Mouse (Mus musculus): Measurements from ENCODE around the gene Pex16.

Pex16 gene

GRCm38 (mm10) chr2:92370375-92370774 is 4.1 kb upstream of the Pex16 start:
- DNase-seq (ENCODE audit: low read depth, low spot score) = no peak

- DNase-seq (ENCODE audit: low read depth, low spot score) = peak; percentile 20
These were observed 3.4 kb upstream of the Pex16 start for GRCm38 (mm10) chr2:92370821-92371805.

- no peak for DNase-seq (ENCODE audit: low read depth, low spot score)
These were observed 2.3 kb upstream of the Pex16 start for GRCm38 (mm10) chr2:92371971-92372690.

GRCm38 (mm10) chr2:92372767-92373436 is 1.6 kb upstream of the Pex16 start:
- no peak for DNase-seq (ENCODE audit: low read depth, low spot score)

GRCm38 (mm10) chr2:92373437-92373813 is 1.1 kb upstream of the Pex16 start:
- DNase-seq (ENCODE audit: low read depth, low spot score) = no peak

GRCm38 (mm10) chr2:92375099-92375623 is 685 bp downstream of the Pex16 start:
- DNase-seq (ENCODE audit: low read depth, low spot score) = peak; percentile 98

GRCm38 (mm10) chr2:92375788-92376187 is 1.3 kb downstream of the Pex16 start:
- no peak for DNase-seq (ENCODE audit: low read depth, low spot score)

GRCm38 (mm10) chr2:92376300-92376699 is 1.8 kb downstream of the Pex16 start:
- no peak for DNase-seq (ENCODE audit: low read depth, low spot score)

GRCm38 (mm10) chr2:92377320-92377719 is 2.8 kb downstream of the Pex16 start:
- DNase-seq (ENCODE audit: low read depth, low spot score) = no peak

GRCm38 (mm10) chr2:92379783-92380494 is 5.5 kb downstream of the Pex16 start:
- peak; percentile 57 for DNase-seq (ENCODE audit: low read depth, low spot score)

GRCm38 (mm10) chr2:92380495-92381050 is 6.1 kb downstream of the Pex16 start:
- no peak for DNase-seq (ENCODE audit: low read depth, low spot score)

GRCm38 (mm10) chr2:92381161-92381560 is 6.7 kb downstream of the Pex16 start:
- no peak for DNase-seq (ENCODE audit: low read depth, low spot score)

GRCm38 (mm10) chr2:92381901-92382588 is 7.6 kb downstream of the Pex16 start, which contains the start of gene 1700029I15Rik:
1700029I15Rik (plus strand) TSS chr2:92382538.
- DNase-seq (ENCODE audit: low read depth, low spot score) = no peak

- DNase-seq (ENCODE audit: low read depth, low spot score) = no peak
These were observed 8.3 kb downstream of the Pex16 start for GRCm38 (mm10) chr2:92382759-92383158.

GRCm38 (mm10) chr2:92384101-92384500 is 9.6 kb downstream of the Pex16 start:
- DNase-seq (ENCODE audit: low read depth, low spot score) = no peak

- DNase-seq (ENCODE audit: low read depth, low spot score) = no peak
These were observed 10.9 kb downstream of the Pex16 start for GRCm38 (mm10) chr2:92385113-92386051.

GRCm38 (mm10) chr2:92386821-92387570 is 12.5 kb downstream of the Pex16 start:
- DNase-seq (ENCODE audit: low read depth, low spot score) = no peak

- DNase-seq (ENCODE audit: low read depth, low spot score) = no peak
These were observed 13.2 kb downstream of the Pex16 start for GRCm38 (mm10) chr2:92387646-92388045.
